Mouse (Mus musculus): ENCODE results near the gene Rab11fip4.

DNA sequence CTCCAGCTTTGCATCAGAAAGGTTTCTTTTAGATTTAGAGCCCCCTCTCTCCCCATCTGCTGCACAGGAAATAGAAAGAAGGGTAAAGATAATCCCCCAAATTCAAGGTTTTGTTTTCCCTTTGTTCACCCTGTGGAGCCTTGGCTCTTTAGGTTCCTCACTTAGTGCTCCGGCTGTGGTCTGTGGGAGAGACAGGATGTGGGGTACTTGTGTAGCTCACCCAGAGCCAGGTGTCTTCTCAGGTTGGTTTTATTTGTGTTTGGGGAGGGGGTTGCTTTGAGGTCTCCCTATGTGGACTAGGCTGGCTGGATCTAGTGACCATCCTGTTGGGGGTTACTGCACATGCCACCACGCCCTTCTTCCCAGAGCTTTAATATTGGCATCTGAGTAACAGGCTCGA is 23.9 kb downstream of the Rab11fip4 start:
- TF ChIP-seq CTCF (IDR thresholded peaks at IDR 0.05; ENCODE audit: low read depth, low read length) (no peak), GATA1 (IDR thresholded peaks at IDR 0.05; ENCODE audit: borderline replicate concordance, low read length) (no peak), POLR2AphosphoS5 (IDR thresholded peaks at IDR 0.05; ENCODE audit: insufficient replicate concordance, low read depth, low read length) (no peak), TAL1 (conservative IDR thresholded peaks at IDR 0.05; ENCODE audit: low read depth, low read length) (no peak)
